Mouse (Mus musculus): Measurements from ENCODE around the gene Atg10.

Atg10 gene

DNA sequence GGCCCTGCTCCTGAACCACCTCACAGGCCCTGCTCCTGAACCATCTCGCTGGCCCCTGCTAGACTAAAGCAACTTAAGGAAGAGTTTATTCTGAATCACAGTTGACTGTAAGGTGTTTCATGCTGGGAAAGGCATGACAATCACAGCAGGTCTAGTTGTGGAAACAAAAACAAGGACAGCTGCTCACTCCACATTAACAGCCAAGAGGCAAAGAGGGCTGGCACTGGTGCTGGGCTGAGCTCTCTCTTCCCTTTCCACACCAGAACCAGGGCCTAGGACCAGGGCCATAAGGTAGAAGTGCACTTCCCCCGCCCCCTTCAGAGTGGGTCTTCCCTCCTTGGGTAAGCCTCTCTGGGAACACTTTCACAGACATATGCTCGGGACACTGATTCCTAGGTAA lies 48.4 kb downstream of the Atg10 start:
- no peak for DNase-seq (ENCODE audit: low spot score in 2 of 2)

DNA sequence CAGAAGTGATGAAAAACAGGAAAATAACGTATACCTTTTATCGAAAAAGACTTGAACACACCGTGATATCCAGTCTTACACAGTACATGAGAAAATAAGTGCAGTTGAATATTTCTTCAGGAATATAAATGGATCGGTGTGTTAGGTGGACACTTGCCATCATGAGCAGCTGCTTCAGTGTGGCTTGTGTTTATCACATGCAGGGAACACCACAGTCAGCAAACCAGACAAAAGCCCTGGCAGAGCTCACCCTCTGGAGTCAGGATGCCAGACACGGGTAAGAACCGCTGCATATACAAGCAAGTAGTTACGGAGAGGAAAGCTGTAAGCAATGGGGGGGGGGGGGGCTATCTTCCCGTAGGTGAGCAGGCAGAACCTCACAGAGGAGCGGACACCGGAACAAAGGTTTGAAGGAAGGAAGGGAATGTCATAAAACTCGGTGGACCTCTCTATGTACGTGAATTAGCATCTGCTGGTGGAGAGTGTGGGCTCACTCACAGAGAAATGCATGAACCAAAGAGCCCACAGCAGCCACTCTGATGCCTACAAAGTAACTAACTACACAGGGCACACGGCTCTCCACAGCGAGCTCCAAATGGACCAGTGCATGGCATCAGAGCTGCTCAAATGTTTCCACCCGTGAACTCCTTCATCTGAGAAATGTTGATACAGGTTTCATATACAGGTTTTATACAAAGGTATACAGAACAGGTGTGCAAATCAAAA lies 51.8 kb downstream of the Atg10 start:
- no peak for DNase-seq (ENCODE audit: low spot score in 2 of 2)

DNA sequence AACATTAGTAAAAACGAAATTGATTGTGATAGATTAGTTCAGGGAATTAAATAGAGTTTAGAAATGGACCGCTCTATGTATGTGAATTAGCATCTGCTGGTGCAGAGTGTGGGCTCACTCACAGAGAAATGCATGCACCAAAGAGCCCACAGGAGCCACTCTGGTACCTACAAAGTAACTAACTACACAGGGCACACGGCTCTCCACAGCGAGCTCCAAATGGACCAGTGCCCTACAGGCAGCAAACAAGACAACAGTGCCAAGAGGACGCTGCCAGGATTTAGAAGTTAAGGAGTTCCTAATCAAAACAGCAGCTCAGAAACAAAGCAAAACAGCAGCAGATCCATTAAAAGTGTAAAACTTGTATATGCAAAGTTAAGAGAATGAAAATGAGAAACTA lies 52.6 kb downstream of the Atg10 start:
- no peak for DNase-seq (ENCODE audit: low spot score in 2 of 2)

DNA sequence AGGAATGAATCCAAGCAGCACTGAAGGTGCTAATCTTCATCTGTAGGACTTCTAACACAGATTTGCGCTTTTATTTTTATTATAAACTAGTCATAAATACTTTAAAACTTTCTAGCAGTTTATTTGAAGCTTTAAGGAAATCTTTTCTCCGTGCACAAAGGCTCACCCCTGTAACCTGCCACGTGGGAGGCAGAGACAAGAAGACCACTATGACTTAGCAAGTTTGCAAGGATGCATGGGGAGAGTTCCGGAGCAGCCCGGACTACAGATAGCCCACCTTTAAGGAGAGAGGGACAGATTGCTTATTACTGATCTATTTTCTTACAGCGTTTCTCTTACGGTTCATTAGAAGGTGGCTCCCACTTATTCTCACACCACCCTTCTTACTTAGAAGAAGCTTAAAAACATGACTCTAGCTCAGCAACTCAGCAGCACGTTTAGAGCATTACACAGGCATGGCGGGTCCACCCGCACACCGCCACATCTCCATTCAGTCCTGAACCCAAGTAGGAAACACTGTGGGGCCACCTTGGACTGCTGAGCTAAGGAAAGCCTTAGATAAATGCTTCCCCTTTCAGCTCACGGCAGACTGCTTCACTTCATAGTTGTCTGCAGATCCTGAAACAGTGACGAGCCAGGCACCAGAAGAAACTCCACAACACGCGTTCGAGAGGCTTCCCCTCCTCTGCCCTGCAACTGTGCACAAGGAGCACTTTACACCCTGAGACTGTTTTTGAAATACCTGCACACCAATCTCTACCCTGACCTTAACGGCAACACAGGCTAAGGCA lies 54.0 kb downstream of the Atg10 start:
- no peak for DNase-seq (ENCODE audit: low spot score in 2 of 2)

DNA sequence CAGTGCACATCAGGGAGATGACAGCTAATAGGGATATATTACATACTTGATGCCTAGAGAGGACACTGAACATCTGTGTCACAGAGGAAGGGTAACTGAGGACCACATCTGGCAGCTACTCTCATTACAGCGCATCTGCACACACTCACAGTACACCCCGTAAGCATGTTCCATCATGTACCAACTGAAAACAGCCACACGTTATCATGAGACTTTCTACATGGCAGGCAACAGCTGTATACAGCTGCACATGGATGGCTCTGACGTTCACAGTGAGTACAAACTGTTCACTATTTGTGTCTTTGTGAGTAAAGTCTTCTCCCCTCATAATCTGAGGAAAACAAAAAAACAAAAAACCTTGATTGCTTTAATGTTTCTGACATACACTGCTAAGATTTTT lies 55.3 kb downstream of the Atg10 start:
- no peak for DNase-seq (ENCODE audit: low spot score in 2 of 2)

DNA sequence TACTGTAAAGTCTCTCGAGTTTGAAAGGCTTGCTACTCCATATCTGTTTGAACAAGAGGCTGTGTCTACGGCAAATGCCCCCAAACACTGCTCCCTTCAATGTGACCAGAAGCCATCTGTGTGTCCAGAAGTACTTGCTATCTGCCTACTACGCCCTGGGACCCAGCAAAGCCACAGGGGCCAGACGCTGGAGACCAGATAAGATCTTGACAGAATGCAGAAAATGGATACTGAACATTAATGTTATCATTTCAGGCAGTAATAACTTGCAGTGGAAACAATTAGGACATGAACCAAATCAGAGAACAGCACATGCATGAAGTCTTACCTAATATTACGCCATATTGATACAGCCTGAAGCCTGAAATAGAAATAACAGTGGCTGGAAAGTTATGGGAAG lies 56.2 kb downstream of the Atg10 start:
- no peak for DNase-seq (ENCODE audit: low spot score in 2 of 2)

DNA sequence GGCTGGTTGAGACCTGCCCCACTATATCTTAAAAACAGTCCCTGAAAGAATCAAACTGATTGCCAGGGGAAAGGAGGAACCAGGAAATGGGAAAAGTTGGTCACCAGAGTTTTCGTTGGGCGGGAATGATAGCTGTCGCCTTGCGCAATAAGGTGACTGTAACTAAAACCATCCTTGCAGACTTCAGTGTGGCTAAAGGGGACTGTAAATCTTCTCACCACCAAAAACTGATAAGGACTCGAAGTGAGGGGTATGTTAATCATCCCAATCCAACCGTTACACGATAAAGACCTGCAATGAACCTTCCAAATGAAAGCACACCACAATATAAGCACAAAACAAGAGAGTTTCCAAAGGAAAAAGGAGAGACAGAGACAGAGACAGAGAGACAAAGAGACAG lies 57.5 kb downstream of the Atg10 start:
- DNase-seq (ENCODE audit: low spot score in 2 of 2) = no peak

DNA sequence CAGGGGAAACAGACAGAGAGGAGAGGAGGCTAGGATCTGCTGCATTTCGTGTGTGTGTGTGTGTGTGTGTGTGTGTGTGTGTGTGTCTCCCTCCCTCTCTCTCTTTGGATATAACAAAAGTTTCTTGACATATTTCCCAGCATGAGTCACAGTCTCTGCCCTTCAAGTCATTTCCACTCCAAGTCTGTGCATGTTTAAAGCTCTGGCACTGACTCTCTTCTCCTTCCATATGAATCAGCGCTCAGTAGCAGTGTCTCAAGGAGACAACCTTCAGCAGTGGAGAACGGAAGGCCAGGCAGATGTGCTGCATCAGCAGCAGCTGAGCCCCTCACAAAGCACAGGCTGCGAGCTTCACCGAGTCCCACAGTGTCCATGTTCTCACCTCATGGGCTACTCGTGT lies 58.6 kb downstream of the Atg10 start:
- peak in 1 of 2 experiments; percentile 23 for DNase-seq (ENCODE audit: low spot score in 2 of 2)

DNA sequence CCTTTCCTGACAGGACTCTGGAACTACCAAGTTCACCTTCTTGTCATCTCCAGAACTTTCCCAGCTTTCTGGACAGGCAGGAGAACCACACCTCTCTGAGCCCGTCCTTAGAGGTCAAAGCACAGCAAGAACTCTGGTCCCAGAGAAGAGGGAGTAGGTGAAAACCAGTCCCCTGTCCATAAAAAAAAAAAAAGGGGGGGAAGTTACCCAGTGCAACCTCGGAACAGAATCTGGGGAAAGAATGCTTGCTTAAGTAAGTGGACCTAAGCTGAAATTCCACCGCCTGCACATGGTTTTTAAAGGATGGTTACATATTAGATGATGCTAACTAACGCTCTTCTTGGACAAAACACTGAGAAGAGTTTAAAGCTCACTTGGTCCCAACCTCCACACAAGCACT lies 60.5 kb downstream of the Atg10 start:
- no peak for DNase-seq (ENCODE audit: low spot score in 2 of 2)

DNA sequence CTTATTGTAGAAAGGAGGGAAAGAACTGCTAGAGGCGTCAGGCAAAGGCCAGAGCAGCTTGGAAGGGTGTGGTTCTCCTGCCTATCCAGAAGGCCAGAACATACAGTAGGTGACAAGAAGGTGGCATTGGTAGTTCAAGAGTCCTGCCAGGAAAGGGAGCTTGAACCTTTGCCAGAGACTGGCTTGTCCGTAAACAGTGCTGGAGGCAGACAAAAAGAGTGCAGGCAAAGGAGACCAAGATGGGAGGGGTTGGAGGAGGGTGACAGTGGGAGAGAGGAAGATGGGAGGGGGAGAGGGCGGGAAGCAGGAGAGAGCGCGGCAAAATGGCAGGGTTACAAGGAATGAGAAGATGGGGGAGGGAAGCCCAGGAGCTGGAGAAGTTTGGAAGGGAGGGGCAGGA lies 61.3 kb downstream of the Atg10 start:
- DNase-seq (ENCODE audit: low spot score in 2 of 2) = no peak

DNA sequence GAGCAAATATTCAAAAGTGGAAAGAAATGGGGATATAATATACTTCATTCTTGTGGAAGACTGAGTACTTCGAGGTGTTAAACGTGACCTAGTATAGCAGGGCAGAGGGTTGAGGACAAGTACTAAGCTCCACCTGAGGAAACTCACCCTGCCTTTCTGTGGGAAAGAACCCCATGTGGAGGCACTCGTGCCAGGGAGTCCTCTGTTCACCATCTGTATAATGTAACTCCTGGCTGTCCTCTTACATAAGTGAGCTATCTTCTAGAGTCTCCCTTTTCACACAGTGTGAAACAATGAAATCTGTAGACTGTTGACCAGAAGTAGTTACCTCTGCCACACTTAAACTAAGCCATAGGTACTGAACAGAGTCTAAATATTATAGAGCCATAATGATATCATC lies 63.2 kb downstream of the Atg10 start:
- no peak for DNase-seq (ENCODE audit: low spot score in 2 of 2)

DNA sequence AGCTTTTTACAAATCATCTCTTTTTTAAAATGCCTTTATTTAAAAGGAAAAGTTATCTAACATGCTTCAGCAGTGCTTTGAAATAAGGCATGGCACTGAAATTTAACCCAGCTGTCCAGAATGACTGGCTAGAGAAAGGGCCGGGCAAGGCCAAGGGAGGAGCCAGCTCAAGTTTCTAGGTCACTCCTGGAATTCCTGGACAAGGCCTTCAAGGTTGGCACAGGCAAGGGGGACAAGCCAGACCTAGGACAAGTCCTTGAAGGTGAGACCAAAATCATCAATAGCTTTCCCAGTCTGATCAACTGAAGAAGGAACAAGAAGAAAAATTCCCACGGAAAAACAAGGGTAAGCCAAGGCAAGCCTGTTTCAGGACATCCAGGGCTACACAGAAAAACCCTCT lies 63.9 kb downstream of the Atg10 start:
- no peak for DNase-seq (ENCODE audit: low spot score in 2 of 2)

DNA sequence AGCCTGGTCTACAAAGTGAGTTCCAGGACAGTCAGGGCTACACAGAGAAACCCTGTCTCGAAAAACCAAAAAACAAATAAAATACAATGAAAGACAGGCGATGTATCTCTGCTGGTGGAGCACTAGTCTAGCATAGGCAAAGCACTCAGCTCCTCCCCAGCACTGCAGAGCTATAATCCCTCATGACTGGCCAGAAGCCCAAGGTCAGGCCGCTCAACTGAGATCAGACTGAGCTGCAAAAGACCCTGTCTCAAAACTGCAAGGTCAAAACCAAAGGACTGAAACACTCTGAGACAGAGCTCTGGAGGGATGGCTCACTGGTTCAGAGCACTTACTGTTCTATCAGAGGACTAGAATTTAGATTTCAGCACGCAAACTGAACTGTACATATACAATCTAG lies 65.8 kb downstream of the Atg10 start:
- DNase-seq (ENCODE audit: low spot score in 2 of 2) = no peak

DNA sequence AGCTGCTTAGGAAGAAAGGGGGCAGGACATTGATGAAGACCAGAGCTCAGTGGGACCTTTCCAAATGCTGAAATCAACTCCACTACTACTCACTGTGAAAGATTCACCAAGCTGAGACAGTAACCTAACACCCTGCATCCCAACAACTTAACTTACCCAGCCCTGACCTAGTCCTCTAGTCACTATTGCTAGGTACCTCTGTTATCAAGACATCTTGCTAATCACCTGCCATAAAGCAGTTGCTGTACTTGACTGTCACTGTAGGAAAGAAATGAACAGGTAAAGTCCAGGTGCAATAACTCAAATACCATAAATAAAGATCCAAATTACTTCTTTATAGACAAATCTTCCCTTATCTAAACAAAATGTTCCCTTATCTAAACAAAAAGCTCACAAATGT lies 66.3 kb downstream of the Atg10 start:
- no peak for DNase-seq (ENCODE audit: low spot score in 2 of 2)

DNA sequence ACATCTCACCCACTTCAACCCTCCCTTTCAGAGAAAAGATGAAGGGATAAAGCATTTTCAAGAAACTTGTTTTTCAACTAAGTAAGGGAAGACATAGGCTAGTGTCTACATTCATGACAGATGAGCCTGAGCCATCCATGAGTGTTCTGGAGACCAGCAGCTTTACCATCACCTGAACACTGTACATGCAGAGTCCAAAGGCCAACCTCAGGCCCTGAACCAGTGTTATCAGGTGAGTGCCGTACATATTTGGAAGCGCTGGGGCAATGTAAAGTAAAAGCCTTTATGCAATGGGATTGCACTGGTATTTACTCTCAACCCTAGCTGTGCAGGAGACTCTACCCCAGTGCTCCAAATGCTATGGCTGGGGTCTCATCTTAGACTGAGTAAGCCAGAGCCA lies 66.8 kb downstream of the Atg10 start:
- no peak for DNase-seq (ENCODE audit: low spot score in 2 of 2)

DNA sequence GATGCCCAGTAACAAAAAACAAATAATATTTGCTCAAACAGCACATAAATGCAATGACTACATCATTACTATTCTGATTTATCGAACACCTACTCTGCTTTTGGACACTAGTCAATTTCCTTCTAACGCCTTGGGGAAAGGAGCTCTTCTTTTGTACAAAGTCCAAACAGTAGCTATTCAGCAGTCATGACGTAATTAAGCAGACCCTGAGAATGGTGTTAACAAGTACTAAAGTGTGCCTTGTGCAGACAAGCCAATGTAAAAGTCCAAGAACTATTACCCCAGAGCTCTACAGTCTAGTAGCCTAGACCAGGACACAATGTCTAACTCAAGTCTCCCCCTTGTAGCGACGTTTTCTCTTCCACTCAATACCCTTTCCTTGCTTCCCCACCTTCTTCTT lies 67.5 kb downstream of the Atg10 start:
- no peak for DNase-seq (ENCODE audit: low spot score in 2 of 2)

DNA sequence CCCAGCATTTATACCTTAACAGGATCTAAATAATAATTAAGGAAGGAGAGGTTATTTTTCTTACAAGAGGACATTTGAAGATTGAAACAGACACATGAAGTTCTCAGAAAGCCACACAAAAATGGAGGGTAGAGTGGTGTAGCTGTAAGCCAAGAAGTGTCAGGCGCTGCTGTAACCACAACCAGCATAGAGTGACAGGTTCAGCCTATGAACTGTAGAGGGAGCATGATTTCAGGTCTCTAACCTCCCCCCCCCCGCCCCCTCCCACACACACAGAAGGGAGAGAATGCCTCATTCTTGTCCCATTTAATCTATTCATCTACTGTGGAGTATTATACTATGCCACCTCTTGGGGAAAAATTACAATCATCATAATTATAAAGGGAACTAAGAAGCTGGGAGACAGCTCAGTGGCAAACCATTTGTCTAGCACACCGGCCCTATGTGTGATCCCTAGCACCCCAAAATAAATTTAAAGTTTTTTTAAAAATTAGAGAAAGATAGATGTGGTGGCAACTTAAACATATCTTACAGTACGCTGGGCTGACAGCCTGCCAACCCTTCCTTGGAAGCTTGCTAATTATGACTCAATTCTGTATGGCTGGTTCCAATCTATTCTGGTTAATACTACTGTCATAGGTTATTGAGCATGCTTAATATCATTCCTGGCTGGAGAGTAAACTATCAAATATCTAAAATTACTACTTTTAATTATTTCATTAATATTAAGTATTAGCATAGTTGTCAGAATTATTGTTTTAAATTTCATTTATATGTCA lies 68.2 kb downstream of the Atg10 start:
- DNase-seq (ENCODE audit: low spot score in 2 of 2) = no peak

DNA sequence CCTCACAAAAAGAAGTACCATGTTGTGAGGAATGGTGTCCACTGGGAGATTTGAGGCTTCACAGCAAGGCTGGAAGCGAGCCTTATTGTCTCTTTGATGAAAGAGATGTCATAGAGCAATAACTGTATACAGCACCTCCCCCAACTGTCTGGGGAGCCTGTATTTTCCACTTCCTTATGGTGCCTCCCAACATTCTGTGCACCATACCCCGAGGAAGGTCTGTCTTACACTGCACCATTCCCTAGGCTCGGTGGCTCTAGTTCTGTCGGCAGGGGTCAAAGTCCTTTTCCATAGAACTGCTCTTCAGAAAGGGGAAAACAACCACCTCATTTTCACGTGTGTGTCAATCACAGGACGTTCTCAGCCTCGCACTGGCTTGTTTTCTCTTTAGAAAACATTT lies 69.1 kb downstream of the Atg10 start:
- DNase-seq (ENCODE audit: low spot score in 2 of 2) = no peak

DNA sequence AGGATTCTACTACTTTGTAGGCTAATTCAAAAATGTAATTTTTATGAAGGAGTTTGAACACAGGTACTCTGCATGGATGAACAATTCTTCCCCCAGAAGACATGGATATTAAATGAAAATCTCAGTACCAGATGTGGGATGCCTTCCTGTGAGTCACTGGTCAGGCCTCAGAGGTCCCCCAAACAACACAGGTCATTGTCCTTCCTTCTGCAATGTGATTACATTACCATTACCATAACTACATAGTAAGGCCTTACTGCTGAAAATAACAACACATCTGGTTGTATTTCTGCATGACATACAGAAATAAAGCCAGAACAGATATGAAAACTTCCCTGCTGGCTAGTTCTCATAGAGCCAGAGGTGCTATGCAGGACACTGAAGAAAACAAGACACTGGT lies 87.4 kb downstream of the Atg10 start:
- DNase-seq (ENCODE audit: low spot score in 2 of 2) = no peak

DNA sequence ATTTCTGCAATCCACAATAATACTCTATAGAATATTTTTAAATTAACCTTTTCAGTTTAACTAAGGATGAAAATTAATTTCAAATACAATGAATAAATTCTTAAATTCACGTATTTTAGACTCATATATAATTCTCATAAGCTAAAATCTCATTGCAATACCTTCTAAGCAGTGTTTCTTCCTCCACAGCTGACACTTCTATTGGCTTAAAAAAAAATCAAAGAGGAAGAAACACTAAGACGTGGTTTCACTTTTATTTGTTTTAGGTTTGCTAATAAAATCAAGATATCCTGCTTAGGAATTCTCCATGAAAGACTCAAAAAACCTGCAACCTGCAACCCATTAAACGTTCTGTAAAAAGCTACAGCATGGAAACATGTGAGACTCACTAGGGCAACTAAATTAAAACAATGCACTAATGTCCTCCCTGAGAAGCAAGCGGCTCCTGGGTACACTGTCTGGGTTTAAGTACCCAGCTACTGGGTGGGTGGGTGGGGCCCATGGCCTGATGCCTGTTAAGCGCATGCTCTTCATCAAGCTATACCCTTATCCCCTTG lies 90.4 kb downstream of the Atg10 start:
- no peak for DNase-seq (ENCODE audit: low spot score in 2 of 2)

DNA sequence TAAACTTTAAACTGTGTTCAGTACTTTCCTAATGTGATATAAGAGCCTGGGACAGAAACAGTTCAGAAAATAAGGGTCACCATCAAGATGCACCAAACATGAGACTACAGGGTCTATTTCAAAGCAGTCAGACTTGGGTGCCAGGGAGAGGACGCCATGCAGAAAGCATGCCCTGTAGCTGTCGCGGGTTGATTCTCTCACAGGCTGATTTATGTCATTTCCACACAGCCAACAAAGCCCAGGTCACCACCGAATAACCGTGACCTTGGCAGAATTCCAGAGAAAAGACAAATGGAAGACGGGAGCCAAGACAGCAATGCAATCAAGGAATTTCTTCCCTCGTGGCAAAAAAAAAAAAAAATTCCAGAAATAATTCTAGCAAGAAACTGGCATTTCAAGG lies 94.7 kb downstream of the Atg10 start:
- no peak for DNase-seq (ENCODE audit: low spot score in 2 of 2)

DNA sequence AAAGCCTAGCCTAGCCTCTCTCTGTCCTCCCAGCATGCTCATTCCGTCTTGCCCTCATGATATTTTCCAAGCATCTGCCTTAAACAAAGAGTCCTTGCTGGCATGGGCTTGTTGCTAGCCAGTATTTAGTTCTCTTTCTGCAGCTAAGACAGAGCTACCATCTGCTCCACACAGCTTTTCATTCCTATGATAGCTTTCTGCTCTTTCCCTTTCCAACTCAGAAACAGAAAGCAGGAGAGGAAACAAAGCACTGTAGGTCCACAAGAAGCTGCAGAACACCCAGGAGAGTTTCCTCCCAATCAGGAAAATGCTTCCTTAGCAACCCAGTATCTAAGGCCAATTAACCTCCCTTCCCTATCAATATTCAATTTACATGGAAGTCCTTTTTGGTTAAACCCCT lies 95.2 kb downstream of the Atg10 start:
- DNase-seq (ENCODE audit: low spot score in 2 of 2) = no peak

DNA sequence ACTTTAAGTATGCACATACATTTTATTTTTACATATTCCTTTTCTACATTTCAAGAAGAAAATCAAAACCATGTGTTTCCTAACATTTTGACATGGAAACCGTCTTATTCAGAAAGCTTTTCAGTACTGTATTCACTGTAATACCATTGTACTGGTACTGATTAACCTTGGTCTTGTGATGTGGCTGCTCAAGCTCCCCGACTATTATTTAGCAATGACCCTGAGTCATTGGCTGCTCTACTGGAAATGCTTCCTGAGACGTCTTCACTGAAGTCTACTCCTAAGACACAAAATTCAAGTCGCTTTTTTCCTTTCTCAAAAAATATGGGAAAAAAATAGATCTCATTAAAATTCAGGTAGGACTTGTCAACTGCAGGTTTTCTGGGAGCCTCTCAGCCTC lies 105.6 kb downstream of the Atg10 start:
- no peak for DNase-seq (ENCODE audit: low spot score in 2 of 2)
